Mouse (Mus musculus): ENCODE data around the gene Morc2b.
A peak's percentile ranks its signal among the peaks of the same experiment; 100 is the strongest.
"Not testable (repeated sequence)": the region's sequence is repeated elsewhere in the genome, so short reads cannot be mapped to it uniquely, and the experiment has no call there.

Gene Morc2b

GRCm38 (mm10) chr17:33139261-33139820 lies at the start of gene Morc2b:
TSS of gene Morc2b (minus strand) at chr17:33139683.
- no peak for DNase-seq (ENCODE audit: low spot score in 2 of 2)

- DNase-seq (ENCODE audit: low spot score in 2 of 2) = not testable (repeated sequence)
These were observed 28.7 kb upstream of the Morc2b start, which contains the start of gene Olfr55 for GRCm38 (mm10) chr17:33168147-33168546. TSS of gene Olfr55 (plus strand) at chr17:33168447.

GRCm38 (mm10) chr17:33126257-33126656 lies 13.2 kb downstream of the Morc2b start:
- no peak for DNase-seq (ENCODE audit: low spot score in 2 of 2)

- no peak for DNase-seq (ENCODE audit: low spot score in 2 of 2)
These were observed 14.9 kb downstream of the Morc2b start for GRCm38 (mm10) chr17:33124546-33124945.

- DNase-seq (ENCODE audit: low spot score in 2 of 2) = no peak
These were observed 42.1 kb downstream of the Morc2b start for GRCm38 (mm10) chr17:33097396-33097795.

- peak; percentile 83 to 84 for DNase-seq (ENCODE audit: low spot score in 2 of 2)
These were observed 46.9 kb downstream of the Morc2b start for GRCm38 (mm10) chr17:33092391-33093193.

GRCm38 (mm10) chr17:33091630-33092029 lies 47.9 kb downstream of the Morc2b start:
- no peak for DNase-seq (ENCODE audit: low spot score in 2 of 2)

- DNase-seq (ENCODE audit: low spot score in 2 of 2) = peak; percentile 89 to 92
These were observed 50.1 kb downstream of the Morc2b start, which contains the start of gene Zfp563 for GRCm38 (mm10) chr17:33089220-33089949. TSS of gene Zfp563 (plus strand) at chr17:33089310.

GRCm38 (mm10) chr17:33067958-33068357 lies 71.5 kb downstream of the Morc2b start, which contains the start of gene 4921501E09Rik:
TSS of gene 4921501E09Rik (minus strand) at chr17:33068058.
- DNase-seq (ENCODE audit: low spot score in 2 of 2) = no peak

Measured in right cerebral cortex, postnatal 36 days (tissue).